Mouse (Mus musculus) liver, embryonic 16.5 days (tissue): ENCODE measurements around the gene Pnma5. TPM values are rescaled to one million over a fixed set of nuclear protein-coding genes. Genes with fewer than 3 reads are reported as not detected.

Experiments used
- ATAC-seq: fragments of 200-750 bp; cut with Nextera tagmentation; 2 replicates; pipeline ENCODE4 v1.8.0; 2017; ENCODE audit warnings: low read depth, mild to moderate bottlenecking, moderate number of reproducible peaks, moderate library complexity
- H3K27ac ChIP-seq: fragments of 300-500 bp; sonication (generic); 2 replicates; pipeline ENCODE4 v1.5.1; 2014; ENCODE audit warnings: mild to moderate bottlenecking, low read length
- H3K27me3 ChIP-seq: fragments of 300-500 bp; sonication (generic); 2 replicates; pipeline ENCODE4 v1.6.1; 2014; ENCODE audit warnings: low read depth, low read length, mixed read lengths; ENCODE audit not compliant: control insufficient read depth, insufficient read depth
- H3K36me3 ChIP-seq: fragments of 300-500 bp; sonication (generic); 2 replicates; pipeline ENCODE4 v1.6.1; 2014; ENCODE audit warnings: mild to moderate bottlenecking; ENCODE audit not compliant: control insufficient read depth, insufficient read depth
- H3K4me1 ChIP-seq: fragments of 300-500 bp; sonication (generic); 2 replicates; pipeline ENCODE4 v1.6.1; 2014; ENCODE audit warnings: low read depth, low read length, mixed read lengths; ENCODE audit not compliant: control insufficient read depth
- H3K4me2 ChIP-seq: fragments of 300-500 bp; sonication (generic); 2 replicates; pipeline ENCODE4 v1.6.1; 2014; ENCODE audit warnings: low read depth, low read length, mixed read lengths
- H3K4me3 ChIP-seq: fragments of 300-500 bp; sonication (generic); 2 replicates; pipeline ENCODE4 v1.5.1; 2014; ENCODE audit warnings: low read depth, mild to moderate bottlenecking, low read length
- H3K9ac ChIP-seq: fragments of 300-500 bp; sonication (generic); 2 replicates; pipeline ENCODE4 v1.6.1; 2014; ENCODE audit warnings: low read depth, low read length
- H3K9me3 ChIP-seq: fragments of 300-500 bp; sonication (generic); replicated peaks from 2 replicates; pipeline ENCODE4 v1.6.1; 2016; ENCODE audit warnings: low read length; ENCODE audit not compliant: control insufficient read depth
- WGBS: fragments of 180-500 bp; shearing (Covaris S2); extraction: QIAGEN DNeasy Blood & Tissue Kit; methylation state at CpG from one replicate; pipeline ENCODE4 v1.1.7; 2014; ENCODE audit not compliant: insufficient replicate concordance; 5-methylcytosine and 5-hydroxymethylcytosine counted together
- polyA plus RNA-seq: library from polyadenylated mRNA; unstranded; fragments of >200 nt; fragmentation: Nextera tagmentation; extraction: Ambion mirVana; gene quantifications from 2 replicates; pipeline ENCODE4 v1.2.1, GENCODE M21; 2015

Gene Pnma5
- polyA plus RNA-seq, 1 experiment from 2014 or later, result not detected

DNA sequence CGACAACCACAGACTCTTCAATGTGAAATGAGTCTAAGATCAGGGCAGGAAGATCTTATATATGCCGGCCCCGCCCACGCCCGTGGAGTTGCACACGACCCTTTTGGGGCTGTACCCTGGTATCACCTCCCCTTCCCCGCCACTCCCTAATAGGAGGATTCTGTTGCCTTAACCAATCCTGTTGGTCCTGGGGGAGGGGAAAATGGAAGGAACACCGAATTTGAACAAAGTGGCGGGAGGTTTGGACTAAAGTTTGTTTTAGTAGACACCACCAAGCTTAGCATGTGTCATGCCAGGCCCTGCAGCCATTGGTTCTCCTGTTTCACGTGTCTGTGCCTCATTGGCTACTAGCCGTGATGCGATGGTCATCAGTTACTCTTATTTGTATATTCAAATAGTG, 2.8 kb upstream of the Pnma5 start:
- no peak overlapping the region for H3K27ac ChIP-seq
- no peak overlapping the region for H3K4me3 ChIP-seq
- no peaks in the 10 kb centered on the region for H3K9me3 ChIP-seq
- WGBS, result 65% methylated on average over 12 of the region's 12 CpGs
- H3K36me3 ChIP-seq, result no peaks in the 10 kb centered on the region
- ATAC-seq, result no peak
- H3K4me2 ChIP-seq, result no peak overlapping the region
- H3K4me1 ChIP-seq, result no peaks in the 10 kb centered on the region
- H3K9ac ChIP-seq, result no peak overlapping the region
- H3K27me3 ChIP-seq, result no peaks in the 10 kb centered on the region; the same call in 1 of the 2 replicates

DNA sequence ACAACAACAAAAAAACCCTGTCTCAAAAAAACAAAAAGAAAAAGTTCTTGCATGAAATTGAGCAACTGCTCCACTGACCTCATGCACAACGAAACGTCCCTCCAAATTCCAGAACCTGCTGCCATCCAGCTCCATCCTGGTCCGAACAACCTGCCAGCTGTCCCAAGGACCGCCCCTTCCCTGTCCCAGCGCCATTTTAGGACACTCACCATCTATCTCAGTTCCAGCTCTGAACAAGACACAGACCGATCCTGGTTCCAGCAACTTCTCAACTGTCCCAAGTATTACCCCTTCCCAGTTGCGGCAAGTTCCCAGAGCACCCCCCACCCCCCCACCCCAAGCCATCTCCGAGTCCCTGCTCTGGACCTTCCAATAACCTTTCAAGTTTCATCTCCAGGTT, 1.9 kb upstream of the Pnma5 start:
- no peaks in the 10 kb centered on the region for H3K9me3 ChIP-seq
- H3K4me3 ChIP-seq, result no peak overlapping the region
- no peaks in the 10 kb centered on the region for H3K4me1 ChIP-seq
- WGBS, result 54% methylated on average over 8 of the region's 8 CpGs
- no peaks in the 10 kb centered on the region for H3K36me3 ChIP-seq
- no peak for ATAC-seq
- no peak overlapping the region for H3K9ac ChIP-seq
- no peak overlapping the region for H3K4me2 ChIP-seq
- no peak overlapping the region for H3K27ac ChIP-seq
- H3K27me3 ChIP-seq, result no peaks in the 10 kb centered on the region; the same call in 1 of the 2 replicates

- H3K27ac ChIP-seq, result no peak overlapping the region
- no peak for ATAC-seq
- no peak overlapping the region for H3K9ac ChIP-seq
- no peak overlapping the region for H3K4me3 ChIP-seq
- H3K4me1 ChIP-seq, result peaks cover 2% of the 10 kb centered on the region
- H3K36me3 ChIP-seq, result no peaks in the 10 kb centered on the region
- no peaks in the 10 kb centered on the region; the same call in 1 of the 2 replicates for H3K27me3 ChIP-seq
- H3K4me2 ChIP-seq, result no peak overlapping the region
- H3K9me3 ChIP-seq, result no peaks in the 10 kb centered on the region
- 48% methylated on average over 4 of the region's 4 CpGs for WGBS
Observed at GRCm38 (mm10) chrX:73012846-73013245, 24.1 kb downstream of the Pnma5 start.

DNA sequence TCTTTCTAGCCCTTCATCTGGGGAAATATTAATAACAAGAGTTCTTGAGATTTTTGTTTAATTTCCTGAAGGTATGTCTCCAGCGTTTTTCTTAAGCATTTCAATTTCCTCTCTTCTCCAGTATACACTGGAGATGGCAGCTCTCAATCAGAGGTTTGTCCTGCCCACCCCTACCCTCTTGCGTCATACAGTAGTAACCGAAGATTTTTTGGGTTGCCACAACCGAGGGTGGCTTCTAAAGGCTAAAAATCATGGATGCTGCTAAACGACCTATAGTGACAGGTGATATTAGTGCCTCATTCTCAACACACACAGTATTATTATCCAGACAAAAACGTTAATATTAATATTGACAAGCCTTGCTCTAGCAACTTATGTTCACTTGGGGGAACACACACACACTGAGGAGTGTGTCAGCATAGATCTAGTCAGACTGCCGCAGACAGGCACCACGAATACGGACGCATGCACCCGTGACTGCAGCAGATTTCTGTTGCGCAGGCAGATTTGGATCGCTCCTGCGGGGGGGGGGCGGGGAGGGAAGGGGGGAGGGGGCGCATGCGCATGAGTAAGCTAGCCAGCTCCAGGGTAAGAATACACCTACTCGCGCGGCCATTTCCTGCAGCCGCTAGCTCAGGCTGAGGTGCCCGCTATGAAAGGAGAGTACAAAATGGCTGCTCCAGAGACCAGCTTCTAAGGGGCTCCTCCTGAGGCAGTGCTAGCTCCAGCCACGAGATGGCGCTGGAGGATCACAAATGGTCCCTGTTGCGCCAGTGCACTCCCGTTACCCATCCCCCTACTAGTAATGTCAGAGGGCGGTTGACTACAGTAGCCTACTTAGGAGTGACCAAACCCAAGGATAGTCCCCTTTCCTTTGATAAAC, 29.1 kb downstream of the Pnma5 start:
- ATAC-seq, result peak; percentile 96
- 17% methylated on average over 25 of the region's 27 CpGs for WGBS
- H3K27ac ChIP-seq, result peak overlapping the region; percentile 78
- H3K36me3 ChIP-seq, result no peaks in the 10 kb centered on the region
- peak overlapping the region; percentile 58 for H3K4me2 ChIP-seq
- peak overlapping the region; percentile 15; the same call in 1 of the 2 replicates for H3K9ac ChIP-seq
- peak overlapping the region; percentile 48 for H3K4me3 ChIP-seq
- peaks cover 7% of the 10 kb centered on the region for H3K4me1 ChIP-seq
- H3K9me3 ChIP-seq, result no peaks in the 10 kb centered on the region
- no peaks in the 10 kb centered on the region for H3K27me3 ChIP-seq

DNA sequence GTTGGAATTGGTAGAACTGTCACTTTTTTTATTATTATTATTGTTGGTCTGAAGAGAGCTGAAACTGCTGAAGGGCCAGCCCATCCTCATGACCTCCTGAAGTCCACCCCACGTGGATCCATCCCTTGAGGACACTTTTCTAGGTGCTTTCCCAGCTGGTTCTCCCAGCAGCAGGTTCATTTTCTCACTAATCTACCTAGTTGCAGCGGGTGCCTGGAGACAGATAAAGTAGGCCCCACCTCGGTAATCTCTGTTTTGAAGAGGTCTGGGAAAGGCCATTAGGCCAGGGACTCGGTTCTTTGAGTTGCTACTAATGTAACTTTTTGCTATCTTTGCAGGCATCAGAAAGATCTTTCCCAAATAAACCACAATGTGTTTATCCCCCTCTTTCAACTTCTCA, 31.2 kb downstream of the Pnma5 start:
- peak overlapping the region; percentile 60; the same call in 1 of the 2 replicates for H3K27ac ChIP-seq
- no peak overlapping the region for H3K9ac ChIP-seq
- WGBS, result 30% methylated on average over 4 of the region's 4 CpGs

GRCm38 (mm10) chrX:73003110-73003509, 33.8 kb downstream of the Pnma5 start:
- Histone ChIP-seq H3K4me2 (no peak overlapping the region; the same call in 1 of the 2 replicates), H3K4me1 (peaks cover 7% of the 10 kb centered on the region; the same call in 1 of the 2 replicates), H3K27me3 (no peaks in the 10 kb centered on the region; the same call in 1 of the 2 replicates), H3K36me3 (no peaks in the 10 kb centered on the region), H3K9ac (no peak overlapping the region), H3K9me3 (no peaks in the 10 kb centered on the region), H3K4me3 (no peak overlapping the region), H3K27ac (no peak overlapping the region; the same call in none of the 2 replicates)
- WGBS, result 56% methylated on average over 5 of the region's 5 CpGs
- peak; percentile 47; the same call in 1 of the 2 replicates for ATAC-seq

More for the DNA sequence above, 31.2 kb downstream of the Pnma5 start:
- Histone ChIP-seq H3K4me2 (0 out of 2 replicates have a peak overlapping the region, but pooled peaks have one; percentile 7), H3K9me3 (no peaks in the 10 kb centered on the region), H3K4me1 (peaks cover 9% of the 10 kb centered on the region), H3K36me3 (no peaks in the 10 kb centered on the region), H3K4me3 (no peak overlapping the region), H3K27me3 (no peaks in the 10 kb centered on the region; the same call in 1 of the 2 replicates)
- ATAC-seq, result peak; percentile 40

DNA sequence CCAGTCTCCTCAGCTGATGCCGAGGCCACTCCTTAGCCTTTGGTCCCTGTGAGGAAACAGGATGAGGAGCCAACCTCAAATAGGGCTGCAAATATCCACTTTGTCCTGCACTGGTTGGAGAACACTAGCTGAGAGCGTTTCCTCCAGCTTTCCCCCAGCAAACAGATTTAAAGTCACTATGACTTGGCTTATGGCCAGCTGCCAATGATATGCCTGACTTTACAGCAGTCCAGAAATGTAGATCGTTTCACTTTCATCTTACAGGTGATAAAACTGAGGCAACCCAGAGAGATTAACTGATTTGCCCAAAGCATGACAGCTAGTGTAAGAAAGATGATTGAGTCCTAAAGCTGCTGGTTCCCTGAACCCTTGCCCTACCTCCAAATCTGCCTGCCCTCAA, 41.4 kb downstream of the Pnma5 start:
- H3K9ac ChIP-seq, result no peak overlapping the region
- H3K4me3 ChIP-seq, result no peak overlapping the region
- no peaks in the 10 kb centered on the region for H3K36me3 ChIP-seq
- H3K4me2 ChIP-seq, result no peak overlapping the region
- no peak overlapping the region for H3K27ac ChIP-seq
- 47% methylated on average over 3 of the region's 3 CpGs for WGBS
- no peaks in the 10 kb centered on the region for H3K4me1 ChIP-seq
- no peak for ATAC-seq
- H3K9me3 ChIP-seq, result no peaks in the 10 kb centered on the region
- peaks cover 3% of the 10 kb centered on the region; the same call in 1 of the 2 replicates for H3K27me3 ChIP-seq

DNA sequence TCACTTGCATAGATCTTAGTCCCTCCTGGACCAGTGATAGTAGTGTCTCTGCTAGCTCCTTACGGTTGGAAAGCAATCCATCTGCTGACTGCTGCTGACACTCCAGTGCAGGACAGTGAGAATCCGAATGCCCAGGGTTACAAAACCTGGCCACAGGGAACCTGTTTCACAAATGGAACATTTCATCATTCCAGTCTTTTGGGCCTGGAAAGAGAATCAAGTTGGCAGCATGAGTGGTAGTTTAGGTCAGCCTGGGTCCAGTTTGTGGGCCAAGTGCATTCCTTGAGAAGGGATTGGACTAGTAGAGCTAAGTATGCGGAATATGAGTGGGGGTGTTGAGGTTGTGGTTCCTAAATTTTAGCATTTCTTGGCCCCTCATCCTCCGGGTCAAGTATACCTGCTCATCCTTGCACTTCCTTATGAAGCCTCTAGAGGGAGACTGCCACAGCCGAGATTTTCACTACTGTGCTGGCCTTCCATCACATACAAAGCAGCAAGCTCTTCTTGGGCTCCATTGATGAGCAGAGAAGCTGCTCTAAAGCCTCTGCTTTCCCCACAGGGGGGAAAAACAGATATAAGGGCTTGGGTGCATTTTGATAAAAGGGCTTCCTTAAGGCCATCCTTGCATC, 44.5 kb downstream of the Pnma5 start:
- Histone ChIP-seq H3K27me3 (peaks cover 10% of the 10 kb centered on the region; the same call in 1 of the 2 replicates), H3K4me2 (no peak overlapping the region), H3K27ac (no peak overlapping the region), H3K4me3 (no peak overlapping the region), H3K9ac (no peak overlapping the region), H3K9me3 (no peaks in the 10 kb centered on the region), H3K4me1 (no peaks in the 10 kb centered on the region), H3K36me3 (no peaks in the 10 kb centered on the region)
- WGBS, result 33% methylated on average over 5 of the region's 5 CpGs
- no peak for ATAC-seq

- WGBS, result 53% methylated on average over 3 of the region's 3 CpGs
- no peaks in the 10 kb centered on the region for H3K36me3 ChIP-seq
- no peaks in the 10 kb centered on the region for H3K4me1 ChIP-seq
- H3K4me3 ChIP-seq, result no peak overlapping the region
- H3K4me2 ChIP-seq, result no peak overlapping the region
- H3K9me3 ChIP-seq, result no peaks in the 10 kb centered on the region
- no peak for ATAC-seq
- peaks cover 17% of the 10 kb centered on the region for H3K27me3 ChIP-seq
- H3K27ac ChIP-seq, result no peak overlapping the region
- H3K9ac ChIP-seq, result no peak overlapping the region
Observed at GRCm38 (mm10) chrX:72990581-72990980, 46.3 kb downstream of the Pnma5 start.
